Mouse (Mus musculus): ENCODE results near the gene Actr3. TPM values are rescaled to one million over a fixed set of nuclear protein-coding genes. Genes with fewer than 3 reads are reported as not detected.

The Actr3 gene
- polyA plus RNA-seq, 1 experiment from 2014 or later = 250 TPM

DNA sequence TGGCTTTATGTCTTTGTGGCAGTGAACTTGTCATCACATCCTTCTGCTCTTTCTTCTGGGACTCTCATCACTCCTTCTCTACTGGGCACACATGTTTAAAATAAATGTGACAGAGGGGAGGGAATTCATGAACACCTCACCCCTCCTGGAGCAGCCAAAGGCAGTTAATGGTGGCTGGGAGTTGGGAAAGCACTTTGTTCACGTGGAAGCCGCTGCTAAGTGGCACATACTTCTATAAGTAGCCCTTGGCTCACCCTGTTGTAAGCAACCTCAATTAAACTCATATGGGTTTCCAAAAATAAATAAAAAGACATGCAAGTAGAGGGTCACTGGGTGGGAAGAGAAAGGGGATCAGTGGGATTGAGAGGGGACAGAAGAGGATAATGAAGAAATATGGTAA lies 27.8 kb upstream of the Actr3 start:
- H3K4me1 ChIP-seq = no peaks in the 10 kb centered on the region
- H3K27ac ChIP-seq (replicated peaks) = no peak overlapping the region
- H3K9me3 ChIP-seq = no peaks in the 10 kb centered on the region
- WGBS = 75% methylated on average over 2 of the region's 2 CpGs
- no peak overlapping the region for H3K9ac ChIP-seq (replicated peaks)
- no peak overlapping the region for H3K4me2 ChIP-seq (replicated peaks)
- no peaks in the 10 kb centered on the region for H3K36me3 ChIP-seq
- no peak for ATAC-seq (replicated peaks)
- H3K4me3 ChIP-seq = no peak overlapping the region
- no peaks in the 10 kb centered on the region for H3K27me3 ChIP-seq

DNA sequence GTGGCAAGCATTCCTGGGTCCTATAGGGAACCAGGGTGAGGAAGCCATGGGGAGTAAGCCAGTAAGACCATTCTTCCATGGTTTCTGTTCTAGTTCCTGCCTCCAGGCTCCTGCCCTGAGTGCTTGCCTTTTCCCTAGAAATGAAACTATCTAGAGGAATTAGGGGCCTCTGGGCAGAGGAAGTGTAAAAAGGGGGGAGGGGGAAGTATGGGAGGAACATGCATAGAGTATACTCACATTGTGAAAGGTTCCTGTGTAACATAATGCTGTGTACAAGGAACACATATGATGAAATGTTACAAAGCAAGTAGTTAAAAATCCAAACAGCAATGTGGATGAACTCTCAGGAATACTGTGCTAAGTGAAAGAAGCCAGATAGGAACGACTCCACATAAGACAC lies 27.4 kb upstream of the Actr3 start:
- Histone ChIP-seq H3K36me3 (no peaks in the 10 kb centered on the region), H3K4me2 (replicated peaks) (no peak overlapping the region), H3K9me3 (no peaks in the 10 kb centered on the region), H3K4me3 (no peak overlapping the region), H3K4me1 (no peaks in the 10 kb centered on the region), H3K9ac (replicated peaks) (no peak overlapping the region), H3K27me3 (no peaks in the 10 kb centered on the region), H3K27ac (replicated peaks) (no peak overlapping the region)
- WGBS = 89% methylated on average over 1 of the region's 1 CpGs
- ATAC-seq (replicated peaks) = no peak

DNA sequence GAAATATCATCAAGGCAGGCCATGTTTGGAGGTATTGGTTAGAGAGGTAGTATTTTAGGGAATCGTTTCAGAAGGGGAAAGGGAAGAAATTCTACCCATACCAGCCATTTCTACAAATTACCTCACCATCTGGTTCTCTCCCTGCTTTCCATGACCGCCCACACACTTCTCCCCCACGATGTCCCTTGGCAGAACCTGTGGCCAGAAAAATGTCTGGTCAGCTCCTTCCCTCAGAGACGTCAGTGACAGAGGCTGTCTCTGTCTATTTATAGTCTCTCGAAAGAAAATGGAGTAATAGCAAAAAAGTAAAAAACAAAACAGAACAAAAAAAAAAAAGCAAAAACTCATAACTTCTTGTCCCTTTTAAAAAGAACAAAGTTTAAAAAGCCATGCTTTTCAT lies 23.0 kb upstream of the Actr3 start:
- Histone ChIP-seq H3K27ac (replicated peaks) (no peak overlapping the region), H3K4me1 (no peaks in the 10 kb centered on the region), H3K9ac (replicated peaks) (no peak overlapping the region), H3K4me3 (no peak overlapping the region), H3K36me3 (no peaks in the 10 kb centered on the region), H3K27me3 (no peaks in the 10 kb centered on the region), H3K9me3 (no peaks in the 10 kb centered on the region), H3K4me2 (replicated peaks) (no peak overlapping the region)
- 83% methylated on average over 5 of the region's 5 CpGs for WGBS
- no peak for ATAC-seq (replicated peaks)

DNA sequence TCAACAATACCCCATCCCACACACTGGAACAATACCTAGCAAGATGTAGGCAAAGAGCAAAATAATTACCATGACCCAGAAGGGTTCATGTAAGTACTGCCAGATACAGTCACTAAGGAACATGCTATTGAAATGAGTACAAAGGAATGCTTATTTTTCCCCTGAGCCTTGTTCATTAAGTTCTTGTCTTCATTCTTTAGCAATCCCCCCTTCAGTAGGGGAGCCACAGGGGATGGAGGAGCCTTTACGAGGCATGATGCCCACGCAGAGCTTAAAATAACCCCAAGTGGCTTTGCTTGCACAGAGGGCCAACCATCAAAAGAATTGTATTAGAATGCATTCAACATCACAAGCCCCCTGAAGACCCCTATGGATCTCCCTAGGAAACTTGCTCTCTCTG lies 19.6 kb upstream of the Actr3 start:
- WGBS = 0% methylated on average over 2 of the region's 2 CpGs
- no peak for ATAC-seq (replicated peaks)
- Histone ChIP-seq H3K9me3 (no peaks in the 10 kb centered on the region), H3K4me2 (replicated peaks) (no peak overlapping the region), H3K4me3 (no peak overlapping the region), H3K36me3 (no peaks in the 10 kb centered on the region), H3K9ac (replicated peaks) (no peak overlapping the region), H3K27me3 (no peaks in the 10 kb centered on the region), H3K27ac (replicated peaks) (no peak overlapping the region), H3K4me1 (no peaks in the 10 kb centered on the region)

DNA sequence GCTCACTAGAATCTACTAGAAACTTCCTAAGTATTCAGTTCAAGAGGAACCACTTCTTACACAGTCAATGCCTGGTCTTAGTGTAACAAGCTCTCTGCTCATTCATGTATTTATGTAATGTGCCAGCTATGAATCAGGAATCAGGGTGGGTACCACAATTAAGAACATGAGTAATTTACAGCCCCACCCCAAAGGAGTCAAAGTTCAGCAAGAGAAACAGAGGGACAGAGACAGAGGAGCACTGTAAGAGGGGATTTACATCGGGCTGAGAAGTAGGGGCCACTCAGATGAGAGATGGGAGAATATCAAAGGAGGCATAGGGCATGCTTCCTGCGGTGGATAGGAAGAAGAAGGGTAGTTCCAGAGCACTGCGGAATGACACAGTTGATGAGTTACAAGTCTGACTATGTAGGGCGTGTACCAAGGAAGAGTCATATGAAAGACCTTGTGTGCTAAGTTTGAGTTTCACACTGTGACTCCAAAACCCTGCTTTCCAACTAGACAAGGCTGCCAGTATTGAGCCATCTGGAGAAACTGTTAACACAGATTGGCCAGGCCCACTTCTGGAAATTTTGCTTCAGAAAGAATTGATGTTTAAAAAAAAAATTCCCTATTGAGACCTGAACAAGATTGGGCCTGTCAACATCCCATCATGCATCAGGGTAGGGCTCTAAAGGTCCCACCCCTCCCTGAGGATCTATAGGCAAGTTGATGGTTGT lies 14.9 kb upstream of the Actr3 start:
- Histone ChIP-seq H3K4me2 (replicated peaks) (no peak overlapping the region), H3K36me3 (no peaks in the 10 kb centered on the region), H3K4me3 (no peak overlapping the region), H3K9me3 (no peaks in the 10 kb centered on the region), H3K27me3 (no peaks in the 10 kb centered on the region), H3K4me1 (no peaks in the 10 kb centered on the region), H3K27ac (replicated peaks) (no peak overlapping the region), H3K9ac (replicated peaks) (no peak overlapping the region)
- ATAC-seq (replicated peaks) = no peak
- WGBS = 86% methylated on average over 4 of the region's 4 CpGs

DNA sequence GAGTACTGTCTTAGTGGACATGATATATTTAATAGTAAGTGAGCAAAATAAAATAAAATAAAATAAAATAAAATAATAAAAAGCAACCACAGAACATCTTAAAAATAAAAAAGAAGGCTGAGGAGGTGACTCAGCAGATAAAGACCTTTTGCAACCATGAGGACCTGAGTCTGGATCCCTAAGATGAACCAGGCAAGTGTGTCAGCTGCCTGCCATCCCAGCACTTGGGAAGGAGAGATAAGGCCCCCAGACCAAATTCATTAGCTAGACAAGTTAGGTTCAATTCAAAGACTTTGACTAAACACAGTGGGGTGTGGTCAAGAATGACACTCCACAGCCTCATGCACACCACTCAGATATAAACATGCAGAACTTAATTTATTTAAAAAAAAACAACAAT lies 12.4 kb upstream of the Actr3 start:
- Histone ChIP-seq H3K27ac (replicated peaks) (no peak overlapping the region), H3K9me3 (no peaks in the 10 kb centered on the region), H3K4me2 (replicated peaks) (no peak overlapping the region), H3K9ac (replicated peaks) (no peak overlapping the region), H3K4me1 (no peaks in the 10 kb centered on the region), H3K27me3 (no peaks in the 10 kb centered on the region), H3K4me3 (no peak overlapping the region), H3K36me3 (no peaks in the 10 kb centered on the region)
- no peak for ATAC-seq (replicated peaks)

DNA sequence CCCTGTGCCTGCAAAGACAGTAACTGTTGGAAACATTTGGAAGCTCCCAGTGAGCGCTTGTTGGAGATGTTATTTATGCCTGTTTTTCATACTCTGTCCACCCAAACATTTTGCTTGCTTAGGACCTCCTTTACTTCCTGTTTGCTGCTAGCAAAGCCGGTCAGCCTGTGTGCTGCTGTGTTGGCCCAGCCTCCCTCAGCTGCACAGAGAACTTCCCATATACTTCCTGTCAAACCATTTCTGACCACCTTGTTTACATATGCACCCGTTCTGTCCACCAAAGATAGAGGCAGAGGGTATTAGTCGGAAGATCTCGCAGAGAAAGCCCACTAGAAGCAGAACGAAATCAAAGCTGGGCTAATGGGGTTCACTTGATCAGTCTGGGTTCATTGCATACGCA lies 6.2 kb upstream of the Actr3 start:
- H3K4me1 ChIP-seq = no peaks in the 10 kb centered on the region
- H3K36me3 ChIP-seq = no peaks in the 10 kb centered on the region
- no peak for ATAC-seq (replicated peaks)
- H3K9ac ChIP-seq (replicated peaks) = no peak overlapping the region
- H3K27me3 ChIP-seq = 0 out of 2 replicates have a peak, but pooled peaks cover 2% of the 10 kb centered on the region
- WGBS = 85% methylated on average over 7 of the region's 7 CpGs
- no peak overlapping the region for H3K4me2 ChIP-seq (replicated peaks)
- H3K9me3 ChIP-seq = no peaks in the 10 kb centered on the region
- H3K27ac ChIP-seq (replicated peaks) = no peak overlapping the region
- H3K4me3 ChIP-seq = no peak overlapping the region

DNA sequence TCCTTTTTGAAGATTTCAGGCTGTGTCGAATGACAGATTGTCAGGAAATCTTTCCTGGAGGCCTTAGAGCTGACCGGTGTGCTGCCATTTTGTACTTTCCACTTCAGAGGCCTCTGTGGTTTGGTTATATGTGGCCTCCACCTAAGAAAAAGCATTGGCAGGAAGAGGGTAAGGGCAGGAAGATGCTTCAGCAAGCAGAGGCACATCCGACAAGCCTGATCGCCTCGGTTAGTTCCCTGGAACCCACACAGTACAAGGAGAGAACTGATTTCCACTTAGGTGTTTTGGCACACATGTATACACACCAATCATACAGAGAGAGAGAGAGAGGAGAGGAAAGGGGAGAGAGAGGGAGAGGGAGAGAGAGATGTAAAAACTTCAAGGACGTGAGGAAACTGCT lies 5.7 kb upstream of the Actr3 start:
- peaks cover 2% of the 10 kb centered on the region; the same call in 1 of the 2 replicates for H3K4me1 ChIP-seq
- no peak overlapping the region for H3K27ac ChIP-seq (replicated peaks)
- H3K27me3 ChIP-seq = 0 out of 2 replicates have a peak, but pooled peaks cover 2% of the 10 kb centered on the region
- no peaks in the 10 kb centered on the region for H3K36me3 ChIP-seq
- 91% methylated on average over 6 of the region's 6 CpGs for WGBS
- ATAC-seq (replicated peaks) = no peak
- H3K4me2 ChIP-seq (replicated peaks) = no peak overlapping the region
- H3K9me3 ChIP-seq = no peaks in the 10 kb centered on the region
- H3K4me3 ChIP-seq = no peak overlapping the region
- H3K9ac ChIP-seq (replicated peaks) = no peak overlapping the region

DNA sequence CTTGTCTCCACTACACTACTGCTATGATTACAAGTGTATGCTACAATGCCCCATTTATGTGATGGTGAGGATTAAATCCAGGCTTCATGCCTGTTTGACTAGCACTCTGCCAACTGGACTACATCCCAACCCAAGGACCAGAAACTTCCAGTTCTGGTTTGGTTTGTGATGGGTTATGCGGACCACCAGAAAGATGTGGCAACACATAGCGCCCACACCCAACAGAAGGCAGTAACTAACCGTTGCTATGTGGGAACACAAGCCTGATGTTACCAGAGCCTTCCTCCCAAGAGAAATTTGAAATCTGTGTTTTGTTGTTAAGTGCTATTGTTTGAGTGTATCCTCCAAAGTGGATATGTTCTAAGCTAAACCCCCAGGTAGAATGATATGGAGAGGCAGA lies 4.0 kb upstream of the Actr3 start:
- 94% methylated on average over 3 of the region's 3 CpGs for WGBS
- Histone ChIP-seq H3K4me3 (no peak overlapping the region), H3K36me3 (no peaks in the 10 kb centered on the region), H3K4me2 (replicated peaks) (no peak overlapping the region), H3K27me3 (0 out of 2 replicates have a peak, but pooled peaks cover 2% of the 10 kb centered on the region), H3K9me3 (no peaks in the 10 kb centered on the region), H3K4me1 (peaks cover 6% of the 10 kb centered on the region; the same call in 1 of the 2 replicates), H3K9ac (replicated peaks) (no peak overlapping the region), H3K27ac (replicated peaks) (no peak overlapping the region)
- ATAC-seq (replicated peaks) = no peak

DNA sequence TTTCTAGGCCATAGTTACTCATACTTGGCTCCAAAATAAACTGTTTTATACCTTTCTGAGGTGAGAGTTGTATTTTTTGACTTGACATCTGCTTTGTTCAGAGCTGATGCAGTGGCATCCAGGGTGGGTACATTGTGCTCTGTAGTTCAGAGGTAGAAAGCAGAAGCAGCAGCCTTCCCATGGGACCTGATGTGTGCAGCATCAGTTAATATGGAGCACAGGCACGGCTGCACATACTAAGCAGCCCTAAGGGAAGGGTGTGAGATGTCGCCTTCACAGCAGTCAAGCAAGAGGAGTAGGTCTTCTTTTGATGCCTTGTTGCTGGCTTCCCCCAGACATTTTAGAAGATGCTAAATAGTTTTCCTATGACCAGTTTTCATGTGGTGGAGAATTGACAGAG lies 3.3 kb upstream of the Actr3 start:
- no peak for ATAC-seq (replicated peaks)
- Histone ChIP-seq H3K9me3 (no peaks in the 10 kb centered on the region), H3K4me2 (replicated peaks) (no peak overlapping the region), H3K9ac (replicated peaks) (no peak overlapping the region), H3K4me3 (no peak overlapping the region), H3K27ac (replicated peaks) (no peak overlapping the region), H3K36me3 (no peaks in the 10 kb centered on the region), H3K27me3 (0 out of 2 replicates have a peak, but pooled peaks cover 2% of the 10 kb centered on the region), H3K4me1 (peaks cover 12% of the 10 kb centered on the region)
- WGBS = 93% methylated on average over 2 of the region's 2 CpGs

DNA sequence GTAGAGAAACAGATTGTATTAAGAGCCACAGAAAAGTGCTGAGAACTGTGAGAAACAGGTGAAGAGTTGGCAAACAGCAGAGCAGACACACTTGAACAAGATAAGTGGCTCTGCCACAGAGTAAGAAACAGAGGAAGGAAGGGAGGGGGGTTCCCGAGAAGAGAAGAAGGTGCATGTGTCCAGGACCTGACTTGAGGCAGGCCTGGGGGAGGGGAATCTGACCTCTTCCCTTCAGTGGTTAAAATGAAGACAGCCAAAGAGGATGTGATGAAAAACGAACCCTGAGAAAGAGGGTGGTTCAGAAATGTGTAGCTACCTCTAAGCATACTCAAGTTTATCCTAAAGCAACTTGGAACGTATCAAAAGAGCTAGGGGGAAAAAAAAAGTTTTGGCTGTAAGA lies 2.4 kb upstream of the Actr3 start:
- 69% methylated on average over 3 of the region's 3 CpGs for WGBS
- Histone ChIP-seq H3K4me1 (peaks cover 21% of the 10 kb centered on the region), H3K36me3 (no peaks in the 10 kb centered on the region), H3K27me3 (0 out of 2 replicates have a peak, but pooled peaks cover 2% of the 10 kb centered on the region), H3K9me3 (no peaks in the 10 kb centered on the region), H3K4me3 (no peak overlapping the region), H3K27ac (replicated peaks) (no peak overlapping the region), H3K4me2 (replicated peaks) (no peak overlapping the region), H3K9ac (replicated peaks) (no peak overlapping the region)
- no peak for ATAC-seq (replicated peaks)

DNA sequence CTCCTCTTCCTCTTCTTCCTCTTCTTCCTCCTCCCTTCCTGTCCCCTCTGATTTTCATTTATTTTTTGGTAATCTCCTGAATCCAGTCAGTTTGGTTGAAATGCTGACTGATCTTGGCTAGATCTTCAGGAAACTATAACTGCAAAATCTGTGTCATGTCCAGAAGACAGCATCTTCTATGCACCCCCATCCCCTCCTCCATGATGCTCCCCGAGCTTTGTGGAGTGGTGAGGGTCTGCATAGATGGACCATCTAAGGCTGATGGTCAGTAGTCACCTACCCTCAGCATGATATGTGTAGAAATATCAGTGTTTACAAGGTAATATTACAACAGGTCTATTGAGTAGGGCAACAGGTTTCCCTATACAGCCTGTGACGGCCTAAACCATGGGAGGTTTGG lies 1.6 kb upstream of the Actr3 start:
- no peak overlapping the region for H3K4me2 ChIP-seq (replicated peaks)
- no peak overlapping the region for H3K27ac ChIP-seq (replicated peaks)
- WGBS = 89% methylated on average over 2 of the region's 2 CpGs
- no peaks in the 10 kb centered on the region for H3K36me3 ChIP-seq
- 0 out of 2 replicates have a peak, but pooled peaks cover 2% of the 10 kb centered on the region for H3K27me3 ChIP-seq
- no peak overlapping the region for H3K4me3 ChIP-seq
- H3K9me3 ChIP-seq = no peaks in the 10 kb centered on the region
- no peak for ATAC-seq (replicated peaks)
- no peak overlapping the region for H3K9ac ChIP-seq (replicated peaks)
- H3K4me1 ChIP-seq = peaks cover 26% of the 10 kb centered on the region

DNA sequence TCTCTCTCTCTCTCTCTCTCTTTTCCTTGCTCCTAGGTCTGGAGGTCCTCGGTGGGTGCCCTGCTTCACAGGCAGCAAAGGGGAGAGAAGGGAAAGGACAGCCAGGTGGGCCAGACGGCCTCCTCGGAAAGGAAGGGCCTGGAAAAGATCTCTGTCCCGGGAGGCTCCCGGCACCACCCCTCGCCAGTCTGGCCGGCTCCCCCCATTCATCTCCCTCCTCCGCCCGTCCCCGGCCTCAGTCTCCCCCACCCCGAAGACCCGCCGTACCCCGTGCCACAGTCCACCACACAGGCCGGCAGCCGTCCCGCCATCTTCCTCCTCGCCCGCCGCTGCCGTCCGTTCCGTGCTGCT lies 534 bp downstream of the Actr3 start:
- H3K27me3 ChIP-seq = 0 out of 2 replicates have a peak, but pooled peaks cover 2% of the 10 kb centered on the region
- H3K36me3 ChIP-seq = no peaks in the 10 kb centered on the region
- peaks cover 31% of the 10 kb centered on the region for H3K4me1 ChIP-seq
- no peaks in the 10 kb centered on the region for H3K9me3 ChIP-seq
- H3K9ac ChIP-seq (replicated peaks) = peak overlapping the region; percentile 97
- H3K27ac ChIP-seq (replicated peaks) = peak overlapping the region; percentile 94
- WGBS = under 1% methylated on average over 22 of the region's 23 CpGs
- peak overlapping the region; percentile 64 for H3K4me2 ChIP-seq (replicated peaks)
- no peak; the same call in 1 of the 2 replicates for ATAC-seq (replicated peaks)
- H3K4me3 ChIP-seq = peak overlapping the region; percentile 91

Data from forebrain, embryonic 15.5 days (tissue).